Mouse (Mus musculus): Measurements from ENCODE around the gene Gm13539.
"Not testable (repeated sequence)": the region's sequence is repeated elsewhere in the genome, so short reads cannot be mapped to it uniquely, and the experiment has no call there.

Gene Gm13539

DNA sequence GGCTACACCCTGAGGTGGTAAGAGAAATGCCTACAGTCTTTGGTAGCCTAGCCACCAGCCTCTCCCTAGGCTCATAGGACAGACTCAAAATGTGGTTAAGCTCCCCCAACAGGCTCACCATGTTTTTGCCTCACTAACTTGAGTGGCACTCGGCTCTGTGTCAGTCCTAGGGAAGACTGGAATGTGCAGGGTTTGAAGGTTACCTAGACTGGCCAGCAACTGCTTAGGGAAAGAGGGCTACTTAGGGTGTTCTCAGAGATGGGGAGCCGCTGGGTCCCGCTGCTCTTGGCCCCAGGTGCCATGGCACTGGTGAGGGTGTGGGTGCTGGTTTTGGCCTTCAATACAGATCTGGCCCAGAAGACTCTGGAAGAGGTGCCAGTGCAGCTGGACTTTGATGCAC, at the start of gene Gm13539:
Gene Gm13539 (plus strand): TSS at position 301 of the 400 bp plus-strand sequence.
- no peak for DNase-seq (ENCODE audit: low spot score in 2 of 2)

DNA sequence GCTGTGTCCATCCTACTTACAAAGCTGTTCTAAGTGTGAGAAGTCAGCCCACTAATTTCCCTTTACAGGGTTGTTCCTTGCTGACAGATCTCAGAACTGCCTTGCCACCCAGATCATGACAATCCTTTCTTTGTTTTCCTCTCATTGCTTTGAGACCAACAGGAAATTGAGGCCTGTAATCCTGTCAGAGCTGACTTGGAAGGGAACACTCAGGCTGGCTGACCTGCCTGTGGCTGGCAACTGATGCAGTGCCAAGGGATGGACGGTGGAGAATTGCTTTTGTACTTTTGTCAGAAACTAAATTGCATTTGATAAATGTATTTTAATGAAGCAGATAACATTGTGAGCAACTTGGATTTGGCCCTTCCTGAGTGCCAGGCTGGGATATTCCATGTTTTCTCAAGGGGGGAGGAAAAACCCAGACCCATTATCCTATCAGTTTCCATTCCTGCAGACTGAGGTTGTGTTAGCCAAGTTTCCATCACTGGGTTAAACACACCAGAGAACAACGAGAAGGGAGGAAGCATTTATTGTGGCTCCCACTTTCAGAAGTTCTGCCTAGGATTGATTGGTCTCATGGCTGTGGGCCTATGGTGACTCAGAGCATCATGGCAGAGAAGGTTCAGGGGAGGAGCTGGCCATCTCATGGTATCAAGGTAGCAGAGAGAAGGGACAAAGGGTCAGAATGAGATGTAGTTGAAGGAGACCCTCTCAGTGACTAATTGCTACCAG, 48.7 kb upstream of the Gm13539 start:
- no peak for DNase-seq (ENCODE audit: low spot score in 2 of 2)

DNA sequence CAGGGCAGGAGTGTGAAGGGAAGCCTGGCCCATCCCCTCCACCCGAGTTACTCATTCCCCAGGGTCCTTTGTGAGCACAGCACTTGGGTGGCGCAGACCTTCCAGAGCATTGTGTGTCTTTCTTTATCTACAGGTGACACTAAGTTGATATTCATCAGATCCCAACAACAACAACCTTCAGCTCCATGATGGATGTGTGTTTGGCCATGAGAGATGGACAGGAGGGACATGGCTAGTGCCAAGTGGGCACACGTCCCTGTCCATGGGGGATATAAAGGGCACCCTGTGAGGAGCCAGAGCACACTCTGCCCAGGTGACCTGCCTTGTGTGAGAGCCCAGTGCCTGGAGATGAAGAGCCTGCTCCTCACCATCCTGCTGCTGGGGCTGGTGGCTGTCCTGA, 45.3 kb upstream of the Gm13539 start, which contains the start of gene Obp2b:
Gene Obp2b (plus strand): TSS at position 301 of the 400 bp plus-strand sequence.
- not testable (repeated sequence) for DNase-seq (ENCODE audit: low spot score in 2 of 2)

GRCm38 (mm10) chr2:25741671-25742070, 40.4 kb upstream of the Gm13539 start:
- DNase-seq (ENCODE audit: low spot score in 2 of 2) = no peak

DNA sequence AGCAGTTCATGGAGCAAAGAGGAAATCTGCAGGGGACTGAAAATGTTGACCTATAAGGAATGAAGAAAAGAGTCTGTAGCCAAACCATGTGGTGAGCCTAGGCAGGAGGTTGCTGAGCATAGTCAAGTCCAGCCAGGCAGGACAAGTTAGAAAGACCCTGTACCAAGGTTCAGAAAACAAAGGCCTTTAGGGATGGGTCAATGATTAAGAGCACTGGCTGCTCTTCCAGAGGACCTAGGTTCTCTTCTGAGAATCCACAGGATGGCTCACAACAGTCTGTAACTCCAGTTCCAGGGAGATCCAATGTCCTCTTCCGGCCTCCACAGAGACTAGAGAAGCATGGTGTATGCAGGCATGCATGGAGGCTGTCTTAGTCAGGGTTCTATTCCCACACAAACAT, 27.9 kb upstream of the Gm13539 start:
- DNase-seq (ENCODE audit: low spot score in 2 of 2) = no peak

GRCm38 (mm10) chr2:25758064-25758625, 23.9 kb upstream of the Gm13539 start:
- DNase-seq (ENCODE audit: low spot score in 2 of 2) = no peak

- no peak for DNase-seq (ENCODE audit: low spot score in 2 of 2)
Measured at GRCm38 (mm10) chr2:25765269-25765668, 16.8 kb upstream of the Gm13539 start, which contains the start of gene Lcn3. Gene Lcn3, plus strand, starts transcription at chr2:25765569.

GRCm38 (mm10) chr2:25767764-25768163, 14.3 kb upstream of the Gm13539 start:
- no peak for DNase-seq (ENCODE audit: low spot score in 2 of 2)

DNA sequence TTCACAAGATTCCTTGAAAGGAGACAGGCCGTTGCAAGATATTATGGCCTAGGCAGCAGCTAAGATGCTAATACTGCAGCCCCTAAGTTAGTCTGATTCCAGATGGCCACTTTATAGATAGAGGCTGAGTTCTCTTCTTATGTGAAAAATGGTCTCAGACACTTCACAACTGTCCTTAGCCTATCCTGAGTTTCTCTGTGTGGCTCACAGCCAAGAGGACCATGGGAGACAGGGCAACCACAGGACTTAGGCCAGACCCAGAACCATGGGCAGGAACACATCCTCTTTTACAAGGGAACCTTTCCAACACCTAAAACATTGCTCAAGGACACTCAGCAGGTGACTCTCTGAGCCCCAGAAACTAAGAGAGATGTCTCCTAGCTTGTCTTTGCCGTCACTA, 8.6 kb upstream of the Gm13539 start:
- no peak for DNase-seq (ENCODE audit: low spot score in 2 of 2)

DNA sequence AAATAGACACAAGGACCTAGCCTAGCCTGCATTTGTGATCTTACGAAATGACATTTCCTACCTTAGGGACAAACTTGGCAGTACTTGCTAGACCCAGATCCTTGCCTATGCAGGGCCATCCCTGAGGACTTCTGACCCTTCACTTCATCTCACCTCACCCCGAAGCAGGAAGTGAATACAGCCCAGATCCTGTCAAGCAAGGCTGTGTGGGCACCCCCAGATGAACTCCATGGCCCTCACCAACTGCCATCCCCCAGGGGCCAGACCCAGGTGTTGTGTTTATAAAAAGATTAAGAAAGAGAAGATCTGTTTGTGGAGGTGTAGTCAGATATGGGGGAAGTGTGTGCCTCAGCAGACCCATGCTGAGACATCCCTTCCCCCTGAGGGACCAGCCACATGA, 7.4 kb upstream of the Gm13539 start:
- no peak for DNase-seq (ENCODE audit: low spot score in 2 of 2)

- no peak for DNase-seq (ENCODE audit: low spot score in 2 of 2)
Measured at GRCm38 (mm10) chr2:25775991-25776390, 6.1 kb upstream of the Gm13539 start.

GRCm38 (mm10) chr2:25776717-25777116, 5.3 kb upstream of the Gm13539 start, which contains the start of gene Lcn11:
Gene Lcn11, plus strand, starts transcription at chr2:25777017.
- DNase-seq (ENCODE audit: low spot score in 2 of 2) = no peak

GRCm38 (mm10) chr2:25779076-25779475, 3.0 kb upstream of the Gm13539 start:
- DNase-seq (ENCODE audit: low spot score in 2 of 2) = no peak

DNA sequence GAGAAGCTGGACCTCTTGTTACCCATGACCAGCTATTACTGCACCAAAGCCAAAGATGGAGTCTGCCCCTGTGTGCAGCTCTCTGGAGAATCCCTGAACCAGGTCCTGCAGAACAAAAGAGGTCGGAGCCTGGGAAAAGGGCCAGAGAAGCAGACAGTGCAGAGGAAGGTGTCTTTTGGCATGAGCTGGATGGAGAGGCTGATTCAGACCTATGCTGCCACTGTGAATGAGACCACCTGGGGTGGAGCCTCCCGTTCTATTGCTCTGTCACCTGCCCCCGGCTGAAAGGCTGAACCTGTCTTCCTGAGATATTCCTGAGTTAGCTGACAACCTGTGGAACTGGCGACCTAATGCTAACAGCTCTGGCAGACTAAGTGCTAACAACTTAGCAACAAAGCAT, 1.1 kb upstream of the Gm13539 start:
- no peak for DNase-seq (ENCODE audit: low spot score in 2 of 2)

DNA sequence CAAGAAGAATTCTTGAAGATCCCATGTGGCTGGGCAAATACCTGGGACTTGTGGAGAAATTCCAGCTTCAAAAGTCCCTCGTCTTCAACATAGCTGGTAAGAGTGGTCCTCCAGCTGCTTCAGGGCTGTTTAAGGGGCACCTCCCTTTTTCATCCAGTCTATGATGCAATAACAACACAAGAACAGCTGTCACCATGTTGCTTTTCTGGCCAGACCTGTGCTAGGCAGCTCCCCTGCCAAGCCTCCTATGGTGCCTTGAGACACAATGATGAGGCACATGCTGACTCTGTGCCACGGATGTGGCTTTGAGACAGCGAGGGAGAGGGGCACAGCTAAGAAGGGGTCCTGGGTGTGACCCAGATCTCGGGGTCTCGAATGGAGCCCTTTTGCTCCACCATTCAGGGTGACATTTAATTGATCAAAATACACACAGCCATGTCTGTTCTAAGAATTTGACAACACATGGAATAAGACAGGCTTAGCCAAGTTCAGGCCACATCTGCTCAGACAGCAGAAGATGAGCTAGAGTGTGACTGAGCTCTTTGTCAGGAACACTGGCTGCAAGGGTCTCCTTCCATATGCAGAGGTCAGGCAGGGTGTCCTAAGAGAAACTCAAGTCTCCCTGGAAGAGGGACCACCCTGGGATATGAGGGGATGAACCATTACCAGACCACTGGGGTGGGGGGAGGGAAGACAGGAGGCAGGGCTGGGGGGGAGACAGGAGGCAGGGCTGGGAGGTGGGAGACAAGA, 3.7 kb downstream of the Gm13539 start:
- DNase-seq (ENCODE audit: low spot score in 2 of 2) = no peak

GRCm38 (mm10) chr2:25789092-25789491, 7.0 kb downstream of the Gm13539 start:
- DNase-seq (ENCODE audit: low spot score in 2 of 2) = no peak

GRCm38 (mm10) chr2:25797635-25798034, 15.6 kb downstream of the Gm13539 start:
- no peak for DNase-seq (ENCODE audit: low spot score in 2 of 2)

- DNase-seq (ENCODE audit: low spot score in 2 of 2) = no peak
Measured at GRCm38 (mm10) chr2:25798065-25798464, 16.0 kb downstream of the Gm13539 start.

DNA sequence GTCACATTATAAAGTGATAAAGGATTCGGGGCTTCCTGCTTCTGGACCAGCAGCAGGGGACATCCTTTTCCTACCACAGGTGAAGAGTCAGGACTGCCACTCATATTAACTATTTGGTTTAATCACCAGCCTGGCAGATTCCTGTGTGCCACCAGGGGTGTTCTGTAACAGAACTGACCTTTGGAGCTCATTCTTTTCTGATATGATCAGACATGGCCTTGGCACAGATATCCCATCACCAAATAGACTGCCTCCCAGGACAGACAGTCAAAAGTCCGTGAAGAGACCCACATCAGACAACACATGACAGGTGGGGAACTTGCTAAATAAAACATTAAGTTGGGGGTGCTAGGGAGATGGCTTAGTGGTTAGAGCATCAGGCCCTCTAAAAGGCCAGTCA, 29.7 kb downstream of the Gm13539 start:
- no peak for DNase-seq (ENCODE audit: low spot score in 2 of 2)

DNA sequence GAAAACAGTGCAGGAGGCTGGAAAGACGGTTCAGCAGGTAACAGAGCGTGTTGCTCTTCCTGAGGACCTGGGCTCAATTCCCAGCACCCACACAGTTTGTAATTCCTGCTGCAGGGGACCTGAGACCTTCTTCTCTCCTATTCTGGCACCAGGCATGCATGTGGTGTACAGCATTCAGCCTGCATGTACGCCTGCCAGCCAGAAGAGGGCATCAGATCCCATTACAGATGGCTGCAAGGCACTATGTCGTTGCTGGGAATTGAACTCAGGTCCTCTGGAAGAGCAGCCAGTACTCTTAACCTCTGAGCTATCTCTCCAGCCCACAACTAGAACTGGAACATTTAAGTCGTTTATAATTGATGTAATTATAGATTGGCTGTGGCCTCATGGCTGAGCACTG, 31.3 kb downstream of the Gm13539 start:
- DNase-seq (ENCODE audit: low spot score in 2 of 2) = no peak

DNA sequence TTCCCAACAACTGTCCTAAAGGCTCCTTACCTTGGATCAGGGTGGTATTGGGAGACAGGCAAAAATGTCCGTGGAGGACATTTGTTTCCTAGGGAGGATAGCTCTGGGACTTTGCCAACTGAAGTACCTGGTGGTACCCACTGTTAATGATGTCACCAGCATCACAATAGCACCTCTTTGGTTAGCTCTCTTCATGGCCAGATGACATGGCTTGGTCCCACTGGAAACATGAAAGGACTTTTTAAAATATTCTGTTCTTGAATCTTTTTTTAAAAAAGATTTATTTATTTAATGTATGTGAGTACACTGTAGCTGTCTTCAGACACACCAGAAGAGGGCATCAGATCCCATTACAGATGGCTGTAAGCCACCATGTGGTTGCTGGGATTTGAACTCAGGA, 33.7 kb downstream of the Gm13539 start, which contains the start of gene Glt6d1:
Gene Glt6d1 (minus strand): TSS at position 101 of the 400 bp plus-strand sequence.
- not testable (repeated sequence) for DNase-seq (ENCODE audit: low spot score in 2 of 2)

- DNase-seq (ENCODE audit: low spot score in 2 of 2) = no peak
Measured at GRCm38 (mm10) chr2:25822806-25823205, 40.7 kb downstream of the Gm13539 start, which contains the start of gene Lcn9. Gene Lcn9, plus strand, starts transcription at chr2:25823153.
